Mouse (Mus musculus): ENCODE measurements at regions not wholly inside any gene's neighbourhood (a gene's known extent, or its start where the extent isn't known, plus 50 kb on each side); places are given as distances from the start of the nearest gene placed in this dataset.

DNA sequence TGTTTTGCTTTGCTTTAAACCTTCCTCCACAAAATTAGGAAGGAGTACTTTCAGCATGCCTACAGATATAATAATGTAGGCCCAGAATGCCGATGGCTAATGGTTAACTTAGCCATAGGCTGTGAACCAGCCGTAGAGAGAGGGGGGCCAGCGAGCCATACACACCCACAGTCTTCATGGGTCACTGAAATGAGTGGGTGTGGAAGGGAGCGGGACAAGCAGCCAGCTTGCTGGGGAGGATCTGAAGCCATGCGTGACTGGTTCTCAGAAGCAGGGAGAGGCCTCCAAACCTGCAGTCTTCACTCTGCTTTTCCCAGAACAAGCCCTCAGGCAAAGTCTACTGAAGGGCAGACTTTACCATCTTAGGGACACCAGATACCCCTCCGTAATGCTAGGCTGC, 50.8 kb upstream of the Ptpn13 start:
- DNase-seq (ENCODE audit: extremely low spot score in 1 of 2, low spot score in 1 of 2), result no peak

- DNase-seq (ENCODE audit: extremely low spot score in 1 of 2, low spot score in 1 of 2), result no peak
Observed at GRCm38 (mm10) chr5:103373089-103373488, 51.9 kb upstream of the Ptpn13 start.

- DNase-seq (ENCODE audit: extremely low spot score in 1 of 2, low spot score in 1 of 2), result no peak
Observed at GRCm38 (mm10) chr5:103370456-103370855, 54.5 kb upstream of the Ptpn13 start.

GRCm38 (mm10) chr5:103368993-103369392, 56.0 kb upstream of the Ptpn13 start:
- no peak for DNase-seq (ENCODE audit: extremely low spot score in 1 of 2, low spot score in 1 of 2)

DNA sequence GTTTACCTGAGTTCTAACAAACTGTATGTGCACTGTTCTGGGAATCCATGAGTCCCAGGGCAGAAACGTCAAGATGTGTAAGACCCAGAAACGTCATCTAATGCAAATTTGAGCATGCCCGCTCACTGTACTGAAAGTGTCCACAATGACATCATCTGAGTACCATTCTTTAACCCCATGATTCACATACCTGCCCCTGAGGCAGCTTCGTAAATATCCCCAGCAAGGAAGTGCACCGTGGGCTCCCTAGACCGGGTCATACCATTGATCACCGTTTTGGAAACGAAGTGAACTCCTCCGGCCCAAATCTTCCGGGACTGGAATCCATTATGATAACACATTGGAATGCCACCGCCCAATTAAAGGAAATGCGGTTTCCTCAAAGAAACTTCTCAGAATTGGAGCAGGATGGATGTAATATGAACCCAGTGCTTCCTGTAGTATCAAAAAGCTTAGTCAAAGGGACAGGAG, 57.8 kb upstream of the Ptpn13 start:
- DNase-seq (ENCODE audit: extremely low spot score in 1 of 2, low spot score in 1 of 2), result no peak

- no peak for DNase-seq (ENCODE audit: extremely low spot score in 1 of 2, low spot score in 1 of 2)
Observed at GRCm38 (mm10) chr5:103365700-103366448, 59.1 kb upstream of the Ptpn13 start.

GRCm38 (mm10) chr5:103364791-103365699, 59.9 kb upstream of the Ptpn13 start:
- DNase-seq (ENCODE audit: extremely low spot score in 1 of 2, low spot score in 1 of 2), result no peak

GRCm38 (mm10) chr5:103360775-103361247, 64.2 kb upstream of the Ptpn13 start:
- no peak for DNase-seq (ENCODE audit: extremely low spot score in 1 of 2, low spot score in 1 of 2)

- DNase-seq (ENCODE audit: extremely low spot score in 1 of 2, low spot score in 1 of 2), result no peak
Observed at GRCm38 (mm10) chr5:103360360-103360759, 64.6 kb upstream of the Ptpn13 start.

- no peak for DNase-seq (ENCODE audit: extremely low spot score in 1 of 2, low spot score in 1 of 2)
Observed at GRCm38 (mm10) chr5:103357558-103357957, 67.4 kb upstream of the Ptpn13 start.

- DNase-seq (ENCODE audit: extremely low spot score in 1 of 2, low spot score in 1 of 2), result no peak
Observed at GRCm38 (mm10) chr5:103356500-103356899, 68.5 kb upstream of the Ptpn13 start.

DNA sequence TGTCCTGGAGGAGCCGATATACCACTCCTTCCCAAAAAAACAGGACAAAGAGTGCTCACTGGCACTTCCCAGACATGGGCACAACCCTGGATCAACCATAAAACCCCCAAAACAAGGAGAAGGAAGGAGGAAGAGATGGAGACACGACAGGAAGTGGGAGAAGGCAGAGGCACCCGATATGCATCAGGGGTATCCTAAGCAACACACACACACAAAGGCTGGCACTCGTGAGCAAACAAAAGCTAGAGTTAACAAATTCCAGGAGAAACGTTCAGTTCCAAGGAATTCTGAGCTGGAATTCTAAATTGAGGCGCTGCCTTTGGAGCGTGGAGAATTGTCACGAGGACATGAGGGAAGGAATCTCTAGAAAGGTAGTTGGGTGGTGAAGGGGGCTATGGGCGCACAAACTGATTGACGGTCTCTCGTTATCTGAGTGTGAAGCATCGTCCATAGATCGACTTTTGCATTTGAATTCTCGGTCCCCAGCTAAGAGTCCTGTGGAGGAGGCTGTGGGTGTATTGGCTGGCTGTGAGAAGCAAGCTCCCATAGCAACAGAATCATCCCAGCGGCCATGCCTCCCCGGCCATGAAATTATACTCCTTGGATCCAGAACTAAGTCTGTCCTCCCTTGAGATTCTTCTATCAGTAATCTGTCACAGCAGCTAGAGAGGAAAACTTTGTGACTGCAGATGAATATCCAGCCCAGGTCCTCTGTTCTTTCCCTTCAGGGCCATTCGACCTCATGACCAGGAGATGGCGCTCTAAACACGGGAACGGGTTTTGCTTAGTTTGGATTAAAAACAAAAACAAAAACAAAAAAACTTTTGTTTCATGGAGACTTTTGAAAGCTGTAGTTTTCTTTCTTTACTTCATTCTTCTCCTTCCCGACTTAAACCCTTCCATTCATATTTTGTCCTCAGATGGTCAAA, 69.4 kb upstream of the Ptpn13 start:
- DNase-seq (ENCODE audit: extremely low spot score in 1 of 2, low spot score in 1 of 2), result peak in 1 of 2 experiments; percentile 75

DNA sequence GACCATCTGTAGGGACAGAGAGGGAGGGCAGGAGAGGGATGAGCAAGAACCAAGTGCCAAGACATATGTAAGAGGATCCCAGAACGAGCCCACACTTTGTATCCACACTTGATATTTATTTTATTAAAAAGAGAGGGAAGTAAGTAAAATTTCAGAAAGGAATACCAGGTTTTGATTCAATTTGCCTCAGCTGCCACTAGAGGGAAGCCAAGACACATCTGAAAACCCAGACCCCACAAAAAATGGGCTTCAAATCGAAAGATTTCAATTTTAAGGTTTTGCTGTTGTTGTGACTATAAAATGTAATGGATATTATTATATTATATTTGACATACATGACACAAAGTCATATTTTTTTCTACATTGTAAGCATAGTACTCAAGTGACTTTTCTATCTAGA, 81.1 kb upstream of the Ptpn13 start:
- DNase-seq (ENCODE audit: extremely low spot score in 1 of 2, low spot score in 1 of 2), result peak in 1 of 2 experiments; percentile 63

DNA sequence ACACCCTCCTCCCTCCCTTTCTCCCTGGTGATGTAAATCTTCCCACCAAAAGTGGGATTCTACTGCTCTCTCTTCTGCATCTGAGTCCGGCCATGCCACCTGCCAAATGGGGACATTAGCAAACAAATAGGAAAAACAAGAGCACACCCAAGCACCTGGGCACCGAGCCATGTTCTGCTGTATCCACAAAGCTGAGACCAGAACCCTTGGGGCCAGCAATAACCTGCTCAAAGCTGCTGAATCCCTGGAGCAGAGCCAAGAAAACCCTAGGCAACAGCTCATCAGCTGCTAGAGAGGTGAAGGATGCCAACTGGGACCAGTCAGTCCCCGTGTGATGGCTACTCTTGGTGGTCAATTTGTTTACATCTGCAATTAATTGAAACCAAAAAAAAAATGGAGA, 83.5 kb upstream of the Ptpn13 start:
- no peak for DNase-seq (ENCODE audit: extremely low spot score in 1 of 2, low spot score in 1 of 2)

- no peak for DNase-seq (ENCODE audit: extremely low spot score in 1 of 2, low spot score in 1 of 2)
Observed at GRCm38 (mm10) chr5:103340626-103341025, 84.4 kb upstream of the Ptpn13 start.

DNA sequence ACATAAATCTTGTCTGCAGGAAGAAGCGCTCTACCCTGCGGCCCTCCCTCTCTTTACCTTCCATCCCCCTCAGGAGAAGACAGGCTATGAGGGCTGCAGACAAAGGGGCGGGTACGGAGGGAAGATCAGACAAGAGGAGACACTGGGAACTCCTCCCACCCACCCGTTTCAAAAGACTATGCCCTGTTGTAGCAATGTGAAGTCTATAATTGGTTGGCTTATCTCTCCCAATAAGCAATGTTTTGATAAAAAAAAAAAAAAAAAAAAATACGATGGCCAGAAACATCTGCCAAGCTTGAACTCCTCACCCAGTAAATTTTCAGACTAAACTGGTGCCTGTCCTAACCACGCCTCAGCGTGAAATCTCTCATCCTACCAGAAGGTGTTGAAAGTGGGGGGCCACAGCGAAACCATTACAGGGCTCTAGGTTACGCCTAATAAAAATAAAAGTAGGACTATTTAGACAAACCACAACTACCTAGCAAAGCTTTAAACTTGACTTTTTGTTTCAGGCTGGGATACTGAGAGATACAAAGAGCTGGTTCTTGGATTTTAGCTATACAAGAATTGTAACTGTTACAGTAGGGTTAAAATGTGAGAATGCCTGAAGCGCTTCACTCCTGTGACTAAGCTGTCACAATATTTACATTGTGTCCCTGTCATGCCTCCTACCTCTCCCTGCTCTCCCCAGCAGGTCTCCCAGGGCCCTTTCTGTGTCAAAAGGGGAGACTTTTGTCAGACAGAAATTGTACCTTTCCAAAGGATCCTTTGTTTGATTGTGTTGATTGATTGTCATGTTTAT, 88.1 kb upstream of the Ptpn13 start:
- DNase-seq (ENCODE audit: extremely low spot score in 1 of 2, low spot score in 1 of 2), result no peak

- peak; percentile 20 to 51 for DNase-seq (ENCODE audit: extremely low spot score in 1 of 2, low spot score in 1 of 2)
Observed at GRCm38 (mm10) chr5:103335916-103336688, 88.9 kb upstream of the Ptpn13 start.

DNA sequence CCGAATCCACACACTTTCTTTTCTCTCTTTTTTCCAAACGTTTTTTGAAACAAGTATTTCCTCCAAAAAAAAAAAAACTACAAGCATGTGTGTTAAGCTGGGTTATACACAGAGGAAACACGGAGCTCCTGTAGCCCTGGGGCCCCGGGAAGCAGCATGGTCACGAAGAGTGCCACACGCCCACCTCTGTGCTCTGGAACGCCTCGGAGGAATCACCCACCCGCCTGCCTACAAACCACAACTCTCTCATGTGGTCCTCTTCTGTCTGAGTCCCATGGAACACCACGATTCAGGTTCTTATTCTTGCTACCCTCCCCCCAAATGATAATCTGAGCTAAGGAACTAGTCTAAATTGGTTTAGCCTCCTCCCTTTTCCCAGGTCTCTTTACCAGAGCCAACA, 98.6 kb upstream of the Ptpn13 start:
- no peak for DNase-seq (ENCODE audit: extremely low spot score in 1 of 2, low spot score in 1 of 2)

DNA sequence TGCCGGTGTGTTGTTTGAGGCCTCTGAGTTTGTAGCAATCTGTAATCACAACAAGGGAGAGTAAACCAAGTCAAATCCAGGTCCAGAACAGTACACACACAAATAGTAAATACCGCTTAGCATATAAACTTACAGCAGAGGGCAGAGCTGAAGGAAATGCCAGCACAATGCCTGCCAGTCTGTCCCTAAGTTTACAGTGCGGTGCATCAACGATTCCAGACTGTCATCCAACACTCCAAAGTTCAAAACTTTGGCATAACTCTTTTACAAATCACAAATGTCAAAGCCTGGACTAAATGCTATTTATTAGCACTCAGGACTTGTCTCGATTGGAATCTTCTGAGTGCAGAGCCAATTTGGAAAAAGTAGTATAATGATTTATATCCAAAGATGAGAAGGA, 104.7 kb upstream of the Ptpn13 start:
- no peak for DNase-seq (ENCODE audit: extremely low spot score in 1 of 2, low spot score in 1 of 2)

Measured in frontal cortex, adult 2 months (tissue).